Mouse (Mus musculus) heart, embryonic 13.5 days (tissue): ENCODE measurements around the gene Abcc5. TPM values are rescaled to one million over a fixed set of nuclear protein-coding genes. Genes with fewer than 3 reads are reported as not detected.
A peak's percentile ranks its signal among the peaks of the same experiment; 100 is the strongest.
"Not testable (repeated sequence)": the region's sequence is repeated elsewhere in the genome, so short reads cannot be mapped to it uniquely, and the experiment has no call there.

Experiments
- ATAC-seq: fragments of 200-750 bp; cut with Nextera tagmentation; 2 replicates; pipeline ENCODE4 v1.8.0; 2017; ENCODE audit warnings: moderate TSS enrichment; ENCODE audit not compliant: insufficient number of reproducible peaks, low FRiP score, low TSS enrichment; ENCODE audit errors: extremely low read depth
- H3K27ac ChIP-seq: fragments of 300-500 bp; sonication (generic); replicated peaks from 2 replicates; pipeline ENCODE4 v1.5.1; 2015; ENCODE audit warnings: moderate library complexity, mild to moderate bottlenecking, inconsistent platforms
- H3K27me3 ChIP-seq: fragments of 300-500 bp; sonication (generic); replicated peaks from 2 replicates; pipeline ENCODE4 v1.6.1; 2015; ENCODE audit warnings: mild to moderate bottlenecking, inconsistent platforms
- H3K36me3 ChIP-seq: fragments of 300-500 bp; sonication (generic); 2 replicates; pipeline ENCODE4 v1.6.1; 2015; ENCODE audit warnings: mild to moderate bottlenecking, inconsistent platforms
- H3K4me1 ChIP-seq: fragments of 300-500 bp; sonication (generic); 2 replicates; pipeline ENCODE4 v1.6.1; 2015; ENCODE audit warnings: inconsistent platforms
- H3K4me2 ChIP-seq: fragments of 300-500 bp; sonication (generic); 2 replicates; pipeline ENCODE4 v1.6.1; 2015; ENCODE audit warnings: inconsistent platforms, mild to moderate bottlenecking, moderate library complexity
- H3K4me3 ChIP-seq: fragments of 300-500 bp; sonication (generic); 2 replicates; pipeline ENCODE4 v1.5.1; 2015; ENCODE audit warnings: moderate library complexity, mild to moderate bottlenecking, inconsistent platforms
- H3K9ac ChIP-seq: fragments of 300-500 bp; sonication (generic); 2 replicates; pipeline ENCODE4 v1.6.1; 2015; ENCODE audit warnings: inconsistent platforms, mild to moderate bottlenecking, moderate library complexity
- H3K9me3 ChIP-seq: fragments of 300-500 bp; sonication (generic); 2 replicates; pipeline ENCODE4 v1.6.1; 2016; ENCODE audit warnings: inconsistent platforms
- WGBS: fragments of 180-500 bp; shearing (Covaris S2); methylation state at CpG from one replicate; pipeline ENCODE4 v1.1.7; 2015; ENCODE audit warnings: mixed read lengths; 5-methylcytosine and 5-hydroxymethylcytosine counted together
- polyA plus RNA-seq: library from polyadenylated mRNA; unstranded; fragments of >200 nt; fragmentation: Nextera tagmentation; extraction: Ambion mirVana; gene quantifications from 2 replicates; pipeline ENCODE4 v1.2.1, GENCODE M21; 2015

The Abcc5 gene
- 54.9 and 57.0 TPM in 2 replicates for polyA plus RNA-seq

GRCm38 (mm10) chr16:20425855-20426598, at the start of gene Abcc5:
Gene Abcc5 (minus strand): TSS chr16:20426394.
- WGBS, result under 1% methylated on average over 62 of the region's 62 CpGs
- H3K9ac ChIP-seq, result peak within 1 kb of the TSS; percentile 93

GRCm38 (mm10) chr16:20475335-20475734, 49.1 kb upstream of the Abcc5 start:
- Histone ChIP-seq H3K4me3 (no peak overlapping the region), H3K9me3 (no peaks in the 10 kb centered on the region; the same call in 1 of the 2 replicates), H3K9ac (no peak overlapping the region), H3K4me1 (peaks cover 29% of the 10 kb centered on the region), H3K27ac (no peak overlapping the region), H3K36me3 (no peaks in the 10 kb centered on the region), H3K27me3 (no peaks in the 10 kb centered on the region), H3K4me2 (no peak overlapping the region)
- ATAC-seq, result no peak
- 83% methylated on average over 1 of the region's 1 CpGs for WGBS

More at GRCm38 (mm10) chr16:20425855-20426598, at the start of gene Abcc5:
- peak within 1 kb of the TSS; percentile 88 for H3K4me2 ChIP-seq
- ATAC-seq, result peak; percentile 89
- peak within 1 kb of the TSS; percentile 86 for H3K27ac ChIP-seq
- no peaks in the 10 kb centered on the region for H3K9me3 ChIP-seq
- peaks cover 24% of the 10 kb centered on the region for H3K4me1 ChIP-seq
- H3K36me3 ChIP-seq, result peaks cover 12% of the 10 kb centered on the region
- peak within 1 kb of the TSS; percentile 86 for H3K4me3 ChIP-seq
- no peaks in the 10 kb centered on the region for H3K27me3 ChIP-seq

- Histone ChIP-seq H3K36me3 (no peaks in the 10 kb centered on the region), H3K9ac (no peak overlapping the region), H3K27ac (no peak overlapping the region), H3K4me1 (peaks cover 29% of the 10 kb centered on the region), H3K4me3 (no peak overlapping the region), H3K4me2 (no peak overlapping the region), H3K27me3 (no peaks in the 10 kb centered on the region), H3K9me3 (no peaks in the 10 kb centered on the region; the same call in 1 of the 2 replicates)
- WGBS, result 85% methylated on average over 6 of the region's 6 CpGs
- ATAC-seq, result no peak
Measured at GRCm38 (mm10) chr16:20474786-20475185, 48.6 kb upstream of the Abcc5 start.

- no peak overlapping the region for H3K4me2 ChIP-seq
- H3K9me3 ChIP-seq, result no peaks in the 10 kb centered on the region; the same call in 1 of the 2 replicates
- no peak overlapping the region for H3K4me3 ChIP-seq
- no peak overlapping the region for H3K9ac ChIP-seq
- no peaks in the 10 kb centered on the region for H3K27me3 ChIP-seq
- peaks cover 29% of the 10 kb centered on the region for H3K4me1 ChIP-seq
- 74% methylated on average over 8 of the region's 8 CpGs for WGBS
- ATAC-seq, result no peak
- H3K36me3 ChIP-seq, result no peaks in the 10 kb centered on the region
- 0 out of 2 replicates have a peak overlapping the region, but pooled peaks have one; percentile 20 for H3K27ac ChIP-seq
Measured at GRCm38 (mm10) chr16:20474211-20474610, 48.0 kb upstream of the Abcc5 start.

DNA sequence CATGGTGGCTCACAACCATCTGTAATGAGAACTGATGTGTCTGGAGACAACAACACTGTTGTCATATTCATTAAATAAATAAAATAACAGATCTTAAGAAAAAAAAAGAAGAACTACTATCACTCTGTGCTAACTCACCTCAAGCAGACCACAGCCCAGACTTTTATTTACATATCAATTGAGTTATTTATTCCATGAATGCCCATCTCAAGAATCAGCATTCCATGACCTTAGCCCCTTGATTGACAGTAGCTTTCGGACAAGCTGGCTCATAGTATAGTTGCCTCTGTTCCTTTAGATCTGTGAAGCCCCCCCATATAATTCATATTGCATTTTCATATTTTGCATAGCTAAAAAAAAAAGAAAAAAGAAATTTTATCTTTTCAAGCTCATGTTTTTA, 47.6 kb upstream of the Abcc5 start:
- 0 out of 2 replicates have a peak overlapping the region, but pooled peaks have one; percentile 20 for H3K27ac ChIP-seq
- ATAC-seq, result no peak
- no peak overlapping the region for H3K4me3 ChIP-seq
- no peaks in the 10 kb centered on the region for H3K36me3 ChIP-seq
- H3K9ac ChIP-seq, result no peak overlapping the region
- no peaks in the 10 kb centered on the region; the same call in 1 of the 2 replicates for H3K9me3 ChIP-seq
- H3K27me3 ChIP-seq, result no peaks in the 10 kb centered on the region
- H3K4me1 ChIP-seq, result peaks cover 29% of the 10 kb centered on the region
- 81% methylated on average over 1 of the region's 1 CpGs for WGBS
- no peak overlapping the region for H3K4me2 ChIP-seq

DNA sequence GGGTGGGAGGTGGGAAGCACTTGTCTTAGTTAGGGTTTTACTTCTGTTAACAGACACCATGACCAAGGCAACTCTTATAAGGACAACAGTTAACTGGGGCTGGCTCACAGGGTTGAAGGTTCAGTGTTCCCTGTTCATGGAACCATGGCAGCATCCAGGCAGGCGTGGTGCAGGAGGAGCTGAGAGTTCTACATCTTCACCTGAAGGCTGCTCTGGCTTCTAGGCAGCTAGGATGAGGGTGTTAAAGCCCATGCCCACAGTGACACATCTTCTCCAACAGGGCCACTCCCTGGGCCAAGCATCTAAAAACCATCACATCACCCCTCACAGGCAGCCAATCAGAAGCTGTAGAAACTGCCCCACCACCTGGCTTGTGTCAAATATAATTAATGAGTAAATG, 45.5 kb upstream of the Abcc5 start:
- 96% methylated on average over 1 of the region's 1 CpGs for WGBS
- no peak for ATAC-seq
- H3K9me3 ChIP-seq, result no peaks in the 10 kb centered on the region
- H3K27ac ChIP-seq, result no peak overlapping the region
- H3K4me1 ChIP-seq, result peaks cover 12% of the 10 kb centered on the region
- H3K4me2 ChIP-seq, result no peak overlapping the region
- H3K9ac ChIP-seq, result no peak overlapping the region
- no peaks in the 10 kb centered on the region for H3K36me3 ChIP-seq
- no peak overlapping the region for H3K4me3 ChIP-seq
- H3K27me3 ChIP-seq, result no peaks in the 10 kb centered on the region

- H3K27me3 ChIP-seq, result no peaks in the 10 kb centered on the region
- WGBS, result 82% methylated on average over 2 of the region's 2 CpGs
- no peak for ATAC-seq
- no peak overlapping the region for H3K27ac ChIP-seq
- H3K4me3 ChIP-seq, result no peak overlapping the region
- H3K9me3 ChIP-seq, result no peaks in the 10 kb centered on the region
- no peaks in the 10 kb centered on the region for H3K36me3 ChIP-seq
- peaks cover 8% of the 10 kb centered on the region; the same call in 1 of the 2 replicates for H3K4me1 ChIP-seq
- H3K4me2 ChIP-seq, result no peak overlapping the region
- H3K9ac ChIP-seq, result no peak overlapping the region
Measured at GRCm38 (mm10) chr16:20470981-20471380, 44.8 kb upstream of the Abcc5 start.

- no peak overlapping the region for H3K4me3 ChIP-seq
- no peaks in the 10 kb centered on the region for H3K4me1 ChIP-seq
- H3K9ac ChIP-seq, result no peak overlapping the region
- H3K9me3 ChIP-seq, result no peaks in the 10 kb centered on the region
- no peaks in the 10 kb centered on the region for H3K36me3 ChIP-seq
- H3K27ac ChIP-seq, result no peak overlapping the region
- no peaks in the 10 kb centered on the region for H3K27me3 ChIP-seq
- no peak for ATAC-seq
- H3K4me2 ChIP-seq, result no peak overlapping the region
Measured at GRCm38 (mm10) chr16:20464725-20465124, 38.5 kb upstream of the Abcc5 start.

- H3K9me3 ChIP-seq, H3K27ac ChIP-seq, H3K4me3 ChIP-seq, ATAC-seq, H3K36me3 ChIP-seq, H3K9ac ChIP-seq, H3K27me3 ChIP-seq, H3K4me1 ChIP-seq, H3K4me2 ChIP-seq: not testable (repeated sequence)
- WGBS, result 83% methylated on average over 5 of the region's 5 CpGs
Measured at GRCm38 (mm10) chr16:20458736-20459135, 32.5 kb upstream of the Abcc5 start.

DNA sequence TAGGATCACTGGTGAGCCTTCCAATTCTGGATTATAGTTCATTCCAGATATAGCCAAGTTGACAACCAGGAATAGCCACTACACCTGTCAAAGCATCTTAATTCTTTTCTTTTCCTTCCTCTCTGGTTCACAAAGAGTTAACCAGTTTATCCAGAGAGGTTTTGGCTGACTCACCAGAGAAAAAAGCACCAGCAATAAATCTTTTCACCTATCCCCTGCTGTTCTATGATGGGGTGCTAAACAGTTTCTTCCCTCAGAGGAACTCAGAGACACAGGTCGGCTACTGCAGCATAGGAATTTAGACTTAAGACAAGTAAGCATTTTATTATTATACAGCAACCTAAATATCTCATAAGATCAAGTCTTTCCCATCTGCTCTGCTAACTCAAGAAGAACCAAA, 29.9 kb upstream of the Abcc5 start:
- ATAC-seq, result no peak
- no peaks in the 10 kb centered on the region for H3K9me3 ChIP-seq
- WGBS, result 8% methylated on average over 1 of the region's 1 CpGs

GRCm38 (mm10) chr16:20454155-20454654, 28.0 kb upstream of the Abcc5 start:
- no peak overlapping the region for H3K4me3 ChIP-seq
- no peak overlapping the region for H3K4me2 ChIP-seq
- H3K27ac ChIP-seq, result no peak overlapping the region
- ATAC-seq, result no peak
- no peaks in the 10 kb centered on the region for H3K9me3 ChIP-seq
- H3K4me1 ChIP-seq, result no peaks in the 10 kb centered on the region
- H3K36me3 ChIP-seq, result no peaks in the 10 kb centered on the region
- H3K27me3 ChIP-seq, result no peaks in the 10 kb centered on the region
- 90% methylated on average over 6 of the region's 6 CpGs for WGBS
- no peak overlapping the region for H3K9ac ChIP-seq

More for the DNA sequence above, 29.9 kb upstream of the Abcc5 start:
- no peaks in the 10 kb centered on the region for H3K36me3 ChIP-seq
- H3K27ac ChIP-seq, result no peak overlapping the region
- no peaks in the 10 kb centered on the region for H3K27me3 ChIP-seq
- no peak overlapping the region for H3K9ac ChIP-seq
- no peaks in the 10 kb centered on the region for H3K4me1 ChIP-seq
- no peak overlapping the region for H3K4me3 ChIP-seq
- H3K4me2 ChIP-seq, result no peak overlapping the region

GRCm38 (mm10) chr16:20451774-20452173, 25.6 kb upstream of the Abcc5 start:
- H3K9me3 ChIP-seq, result no peaks in the 10 kb centered on the region
- H3K9ac ChIP-seq, result no peak overlapping the region
- H3K36me3 ChIP-seq, result no peaks in the 10 kb centered on the region
- no peak overlapping the region for H3K4me2 ChIP-seq
- no peak overlapping the region for H3K4me3 ChIP-seq
- 60% methylated on average over 6 of the region's 6 CpGs for WGBS
- no peaks in the 10 kb centered on the region for H3K27me3 ChIP-seq
- no peak overlapping the region for H3K27ac ChIP-seq
- ATAC-seq, result no peak
- H3K4me1 ChIP-seq, result no peaks in the 10 kb centered on the region
